Mouse (Mus musculus) MEL (cell line): ENCODE results near the gene Hic1.

Experiments
- BHLHE40 ChIP-seq: IDR thresholded peaks from 2 replicates; pipeline ENCODE4 v1.6.1; 2012; ENCODE audit warnings: low read depth, mild to moderate bottlenecking, inconsistent platforms, low read length, improper control_type of control experiment, borderline replicate concordance
- CHD2 ChIP-seq: IDR thresholded peaks from 2 replicates; pipeline ENCODE4 v1.6.1; 2011; ENCODE audit warnings: low read length, improper control_type of control experiment
- CTCF ChIP-seq, 3 experiments: IDR thresholded peaks in 2 of 3; conservative IDR thresholded peaks in 1 of 3; 2 replicates each; pipeline ENCODE4 v1.5.1; 2011 to 2012; ENCODE audit warnings: low read length in 3 of 3, low read depth in 2 of 3, mild to moderate bottlenecking in 2 of 3, improper control_type of control experiment in 1 of 3, inconsistent platforms in 1 of 3, mixed read lengths in 1 of 3, moderate library complexity in 1 of 3; ENCODE audit not compliant: control insufficient read depth in 1 of 3, insufficient read depth in 1 of 3, poor library complexity in 1 of 3, severe bottlenecking in 1 of 3
- E2F4 ChIP-seq: IDR thresholded peaks from 2 replicates; pipeline ENCODE4 v1.6.1; 2011; ENCODE audit warnings: low read depth, low read length, improper control_type of control experiment, borderline replicate concordance
- EP300 ChIP-seq, 2 experiments: IDR thresholded peaks; 2 replicates each; pipeline ENCODE4 v1.6.1; 2011; ENCODE audit warnings: improper control_type of control experiment in 2 of 2, low read length in 2 of 2, low read depth in 1 of 2, mild to moderate bottlenecking in 1 of 2
- MAFK ChIP-seq: IDR thresholded peaks from 2 replicates; pipeline ENCODE4 v1.6.1; 2011; ENCODE audit warnings: low read depth, mild to moderate bottlenecking, low read length, improper control_type of control experiment, borderline replicate concordance
- MAZ ChIP-seq: IDR thresholded peaks from 2 replicates; pipeline ENCODE4 v1.6.1; 2012; ENCODE audit warnings: low read depth, mild to moderate bottlenecking, inconsistent platforms, low read length, improper control_type of control experiment
- POLR2A ChIP-seq, 2 experiments: IDR thresholded peaks; 2 replicates each; pipeline ENCODE4 v1.6.1; 2011 to 2012; ENCODE audit warnings: low read length in 2 of 2, mild to moderate bottlenecking in 2 of 2, control low read depth in 1 of 2, improper control_type of control experiment in 1 of 2, low read depth in 1 of 2, moderate library complexity in 1 of 2; ENCODE audit not compliant: control insufficient read depth in 1 of 2, insufficient read depth in 1 of 2, poor library complexity in 1 of 2
- ZC3H11A ChIP-seq: IDR thresholded peaks from 2 replicates; pipeline ENCODE4 v1.6.1; 2012; ENCODE audit warnings: low read depth, mild to moderate bottlenecking, inconsistent platforms, low read length, improper control_type of control experiment

DNA sequence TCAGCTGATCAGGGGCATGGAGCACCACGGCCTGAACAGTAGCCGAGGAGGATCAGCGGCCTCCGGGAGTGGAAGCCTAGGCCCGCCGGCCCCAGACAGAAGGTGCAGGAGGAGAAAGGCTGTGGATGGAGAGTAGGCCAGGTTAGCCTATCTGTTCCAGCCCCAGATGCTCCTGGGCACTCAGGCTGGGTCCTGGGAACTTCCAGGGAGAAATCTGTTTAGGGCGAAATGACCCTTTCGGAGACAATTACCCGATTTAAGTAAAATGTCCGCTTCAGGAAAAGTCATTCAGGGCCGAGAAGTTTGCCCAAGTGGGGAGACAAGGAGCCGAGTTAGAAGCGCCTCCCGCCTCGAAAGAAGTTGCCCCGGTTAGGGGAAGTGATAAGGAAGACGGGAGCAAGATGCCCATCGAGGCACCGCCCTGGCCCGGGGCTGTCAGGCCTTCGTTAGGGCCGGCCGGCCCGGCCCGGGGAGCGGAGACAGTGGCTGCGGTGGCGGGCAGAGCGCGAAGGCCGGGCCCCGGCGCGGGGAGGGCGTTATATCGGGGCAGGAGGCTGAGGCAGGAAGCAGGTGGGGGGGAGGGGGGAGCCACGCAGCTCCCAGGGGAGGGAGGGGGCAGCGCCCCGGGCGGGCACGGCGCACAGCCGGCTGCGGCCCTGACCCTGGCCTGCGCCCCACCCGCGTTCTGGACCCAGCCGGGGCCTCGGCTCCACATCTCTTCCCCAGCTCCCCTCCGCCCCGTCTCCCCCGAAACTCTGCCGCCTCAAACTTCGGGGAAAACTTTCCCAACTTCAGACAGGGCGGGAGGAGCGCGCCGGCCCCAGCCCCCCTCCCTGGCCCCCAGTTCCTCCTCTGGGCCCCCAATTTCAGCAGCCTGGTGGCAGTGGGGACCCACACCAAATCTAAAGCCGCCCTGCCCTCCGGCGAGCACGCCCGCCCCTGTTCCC, 1.4 kb downstream of the Hic1 start:
- no peak; a peak in 1 of 4 replicates for TF ChIP-seq POLR2A (IDR thresholded peaks at IDR 0.05; ENCODE audit: control insufficient read depth in 1 of 2, insufficient read depth in 1 of 2, low read depth in 1 of 2, low read length in 2 of 2, poor library complexity in 1 of 2)
- no peak; the same call in 1 of the 2 replicates for TF ChIP-seq MAZ
- no peak for TF ChIP-seq CTCF (IDR thresholded peaks at IDR 0.05 in 2 of 3, conservative IDR thresholded peaks at IDR 0.05 in 1 of 3; ENCODE audit: control insufficient read depth in 1 of 3, insufficient read depth in 1 of 3, low read depth in 2 of 3, low read length in 3 of 3, poor library complexity in 1 of 3, severe bottlenecking in 1 of 3)
- TF ChIP-seq CHD2: no peak
- TF ChIP-seq E2F4: no peak
- no peak for TF ChIP-seq MAFK
- TF ChIP-seq ZC3H11A: no peak
- no peak for TF ChIP-seq BHLHE40
- TF ChIP-seq EP300 (IDR thresholded peaks at IDR 0.05; ENCODE audit: low read depth in 1 of 2, low read length in 2 of 2): no peak
